Mouse (Mus musculus) CD4-positive, CD25-positive, alpha-beta regulatory T cell (primary cell): ENCODE measurements around the gene Ubn1. TPM values are rescaled to one million over a fixed set of nuclear protein-coding genes. Genes with fewer than 3 reads are reported as not detected.

Source experiments
- polyA plus RNA-seq: library from polyadenylated mRNA; unstranded; fragments of 100-300 nt; shearing (Covaris generic); gene quantifications from one replicate; pipeline ENCODE4 v1.2.1, GENCODE M21; 2017

Ubn1 gene
- polyA plus RNA-seq, result 43.5 TPM

DNA sequence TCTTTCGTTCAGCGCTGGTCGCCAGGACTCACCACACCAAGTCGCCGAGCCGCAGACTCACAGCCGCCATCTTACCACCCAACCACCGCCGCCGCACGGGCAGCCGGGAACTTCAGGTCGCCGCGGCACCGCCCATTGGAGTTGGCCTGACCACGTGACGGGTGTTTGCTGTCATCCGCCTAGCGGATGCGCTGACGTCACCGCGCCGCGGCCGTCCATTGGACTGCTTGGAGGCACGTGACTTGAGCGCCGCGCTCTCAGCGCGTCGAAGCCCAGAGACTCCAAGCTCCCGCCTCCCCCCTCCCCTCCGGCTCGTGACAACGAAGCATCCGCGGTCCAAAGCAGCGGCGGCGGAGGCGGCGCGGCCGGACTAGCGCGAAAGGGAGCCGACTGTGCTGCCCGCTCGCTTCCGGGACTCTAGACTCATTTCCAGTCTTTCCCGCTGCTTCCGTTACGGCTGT, at the start of gene Ubn1, which contains the start of gene Glyr1:
Gene Ubn1, plus strand, starts transcription at position 284 of the 461 bp plus-strand sequence.
Gene Glyr1, minus strand, starts transcription at position 90 of the 461 bp plus-strand sequence.

DNA sequence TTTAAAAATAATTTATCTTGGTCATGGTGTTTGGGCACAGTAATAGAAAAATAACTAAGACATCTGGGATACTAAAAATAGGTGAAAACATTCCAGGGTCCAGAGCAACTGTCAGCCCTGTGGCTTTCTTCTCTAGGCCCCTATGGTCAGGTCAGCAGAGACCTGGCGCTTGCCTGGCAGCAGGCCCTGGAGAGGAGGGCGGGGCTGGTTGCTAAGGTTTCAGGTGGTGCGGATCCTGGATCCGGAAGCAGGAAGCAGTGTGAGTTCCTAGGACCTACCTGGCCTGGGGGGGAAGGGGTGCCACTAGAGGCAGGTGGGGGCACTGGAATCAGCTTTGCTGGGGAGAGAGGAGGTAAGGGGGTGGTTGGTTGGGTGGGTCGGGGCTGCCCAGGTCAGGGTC, 42.8 kb upstream of the Ubn1 start, which contains the start of gene Smim22:
Gene Smim22, plus strand, starts transcription at position 222 of the 400 bp plus-strand sequence.

DNA sequence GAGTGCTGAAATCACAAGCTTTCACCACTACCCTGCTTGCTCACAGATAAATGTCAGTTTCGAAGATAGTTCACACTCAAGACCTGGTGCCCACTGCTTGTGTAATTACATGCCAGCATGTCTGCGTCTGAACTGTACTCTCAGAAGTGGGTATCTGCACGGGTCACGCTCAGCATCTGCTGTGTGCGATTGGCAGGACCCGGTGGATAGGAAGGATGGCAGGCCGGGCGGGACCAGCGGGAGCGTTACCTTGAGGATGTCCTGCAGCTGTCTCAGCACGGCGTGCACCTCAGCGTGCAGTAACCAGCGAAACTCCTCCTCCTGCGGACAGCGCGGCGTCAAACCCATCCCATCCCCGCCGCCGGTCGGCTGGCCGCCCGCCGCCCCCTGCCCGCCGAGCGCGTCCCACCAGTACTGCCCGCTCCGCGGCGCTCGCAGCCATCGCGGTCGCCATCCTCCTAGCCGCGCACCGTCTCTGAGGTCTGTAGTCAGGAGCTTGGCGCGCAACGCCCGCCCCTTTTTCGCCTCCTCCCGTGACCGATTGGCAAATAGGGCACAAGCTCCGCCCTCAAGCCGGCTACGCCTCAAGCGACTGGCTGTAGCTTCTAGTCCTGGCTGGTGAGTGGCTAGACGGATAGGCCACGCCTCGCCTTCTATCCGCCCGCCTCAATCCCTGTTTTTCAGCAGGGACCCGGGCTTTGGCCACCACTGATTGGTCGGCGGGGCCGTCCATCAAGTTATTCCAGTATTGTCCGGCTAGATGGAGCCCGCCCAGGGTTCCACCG, 36.6 kb upstream of the Ubn1 start, which contains the start of gene Rogdi:
Gene Rogdi, minus strand, starts transcription at position 500 of the 785 bp plus-strand sequence.

DNA sequence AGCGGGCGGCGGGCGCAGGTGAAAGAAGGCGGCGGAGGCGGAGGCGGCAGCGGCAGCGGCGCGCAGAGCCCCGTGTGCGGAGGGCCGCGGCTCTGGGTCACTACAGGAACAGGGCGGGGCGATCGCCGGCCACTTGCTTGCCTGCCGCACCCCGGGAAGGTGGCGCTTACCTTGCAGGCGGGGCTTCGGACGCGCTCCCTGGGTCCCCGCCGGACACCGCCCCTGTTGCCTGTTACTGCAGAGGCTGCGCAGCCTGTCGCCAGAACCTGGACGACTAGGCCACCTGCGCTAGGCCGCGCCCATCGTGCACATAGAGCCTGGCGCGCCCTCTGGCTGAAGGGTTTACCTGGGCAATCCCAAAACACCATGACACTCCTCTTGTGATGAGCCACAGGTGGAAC, 82.5 kb downstream of the Ubn1 start, which contains the start of gene Ppl:
Gene Ppl, minus strand, starts transcription at position 21 of the 401 bp plus-strand sequence.

Other genes starting within 250 kb of the Ubn1 start
- 0.38 TPM for gene 4930562C15Rik, start 214.6 kb upstream of the Ubn1 start, polyA plus RNA-seq
- gene Ubald1, start 169.7 kb upstream of the Ubn1 start, polyA plus RNA-seq, result 54.5 TPM
- 67.8 TPM for gene Mgrn1, start 163.8 kb upstream of the Ubn1 start, polyA plus RNA-seq
- 146 TPM for gene Nudt16l1, start 111.3 kb upstream of the Ubn1 start, polyA plus RNA-seq
- gene Anks3, start 85.9 kb upstream of the Ubn1 start, polyA plus RNA-seq, result 81.4 TPM
- gene Sept12, start 52.2 kb upstream of the Ubn1 start, polyA plus RNA-seq, result 0.07 TPM
- gene Smim22, start 42.8 kb upstream of the Ubn1 start, polyA plus RNA-seq, result not detected
- 19.7 TPM for gene Rogdi, start 36.5 kb upstream of the Ubn1 start, polyA plus RNA-seq
- gene Glyr1, start 194 bp upstream of the Ubn1 start, polyA plus RNA-seq, result 160 TPM
- gene Ppl, start 82.4 kb downstream of the Ubn1 start, polyA plus RNA-seq, result 0.02 TPM
- not detected for gene Sec14l5, start 97.1 kb downstream of the Ubn1 start, polyA plus RNA-seq
- 51.0 TPM for gene Nagpa, start 154.0 kb downstream of the Ubn1 start, polyA plus RNA-seq
- not detected for gene AU021092, start 172.2 kb downstream of the Ubn1 start, polyA plus RNA-seq
- 54.1 TPM for gene Alg1, start 183.6 kb downstream of the Ubn1 start, polyA plus RNA-seq
- gene Eef2kmt, start 205.9 kb downstream of the Ubn1 start, polyA plus RNA-seq, result 49.5 TPM